Mouse (Mus musculus) limb, embryonic 10.5 days (tissue): ENCODE results near the gene Col16a1. TPM values are rescaled to one million over a fixed set of nuclear protein-coding genes. Genes with fewer than 3 reads are reported as not detected.
A peak's percentile ranks its signal among the peaks of the same experiment; 100 is the strongest.

Experiments
- DNase-seq: peaks from one replicate; pipeline ENCODE4 v3.0.0-alpha.2; 2017; ENCODE audit warnings: low spot score
- H3K27ac ChIP-seq: fragments of 300-500 bp; sonication (generic); 2 replicates; pipeline ENCODE4 v1.5.1; 2016; ENCODE audit warnings: mild to moderate bottlenecking
- H3K27me3 ChIP-seq: fragments of 300-500 bp; sonication (generic); 2 replicates; pipeline ENCODE4 v1.6.1; 2016; ENCODE audit warnings: low read depth, mild to moderate bottlenecking; ENCODE audit not compliant: poor library complexity, severe bottlenecking
- H3K36me3 ChIP-seq: fragments of 300-500 bp; sonication (generic); 2 replicates; pipeline ENCODE4 v1.6.1; 2016; ENCODE audit warnings: mild to moderate bottlenecking, moderate library complexity
- H3K4me1 ChIP-seq: fragments of 300-500 bp; sonication (generic); 2 replicates; pipeline ENCODE4 v1.6.1; 2016
- H3K4me3 ChIP-seq: fragments of 300-500 bp; sonication (generic); 2 replicates; pipeline ENCODE4 v1.5.1; 2016; ENCODE audit warnings: mild to moderate bottlenecking, moderate library complexity
- H3K9me3 ChIP-seq: fragments of 300-500 bp; sonication (generic); replicated peaks from 2 replicates; pipeline ENCODE4 v1.6.1; 2016; ENCODE audit warnings: mild to moderate bottlenecking
- WGBS: fragments of 180-500 bp; shearing (Covaris S2); methylation state at CpG from one replicate; pipeline ENCODE4 v1.1.7; 2016; 5-methylcytosine and 5-hydroxymethylcytosine counted together
- polyA plus RNA-seq: library from polyadenylated mRNA; unstranded; fragments of >200 nt; fragmentation: Nextera tagmentation; extraction: Ambion mirVana; gene quantifications from 2 replicates; pipeline ENCODE4 v1.2.1, GENCODE M21; 2016

Col16a1 gene
- polyA plus RNA-seq, 1 experiment from 2014 or later: 10.2 TPM

GRCm38 (mm10) chr4:130104584-130104983, 56.9 kb downstream of the Col16a1 start:
- WGBS: 83% methylated on average over 4 of the region's 4 CpGs
- H3K4me1 ChIP-seq: peaks cover 23% of the 10 kb centered on the region
- DNase-seq: no peak
- H3K36me3 ChIP-seq: no peaks in the 10 kb centered on the region
- H3K9me3 ChIP-seq: peaks cover 2% of the 10 kb centered on the region; the same call in 1 of the 2 replicates
- no peak overlapping the region for H3K27ac ChIP-seq
- no peak overlapping the region for H3K4me3 ChIP-seq
- H3K27me3 ChIP-seq: peaks cover 4% of the 10 kb centered on the region; the same call in 1 of the 2 replicates

- H3K4me3 ChIP-seq: peak overlapping the region; percentile 85
- 0 out of 2 replicates have a peak, but pooled peaks cover 3% of the 10 kb centered on the region for H3K27me3 ChIP-seq
- peak overlapping the region; percentile 84 for H3K27ac ChIP-seq
- H3K4me1 ChIP-seq: peaks cover 18% of the 10 kb centered on the region
- H3K9me3 ChIP-seq: peaks cover 2% of the 10 kb centered on the region; the same call in 1 of the 2 replicates
- DNase-seq: no peak
- H3K36me3 ChIP-seq: no peaks in the 10 kb centered on the region
- WGBS: 13% methylated on average over 14 of the region's 14 CpGs
Observed at GRCm38 (mm10) chr4:130107065-130107443, 59.4 kb downstream of the Col16a1 start.

- 2% methylated on average over 39 of the region's 39 CpGs for WGBS
- H3K4me1 ChIP-seq: peaks cover 18% of the 10 kb centered on the region
- DNase-seq: peak; percentile 99
- H3K27me3 ChIP-seq: no peaks in the 10 kb centered on the region
- peak overlapping the region; percentile 84 for H3K27ac ChIP-seq
- peaks cover 2% of the 10 kb centered on the region; the same call in 1 of the 2 replicates for H3K9me3 ChIP-seq
- peak overlapping the region; percentile 85 for H3K4me3 ChIP-seq
- H3K36me3 ChIP-seq: no peaks in the 10 kb centered on the region
Observed at GRCm38 (mm10) chr4:130107444-130108131, 59.9 kb downstream of the Col16a1 start.

GRCm38 (mm10) chr4:130108929-130109328, 61.3 kb downstream of the Col16a1 start:
- no peaks in the 10 kb centered on the region for H3K9me3 ChIP-seq
- 74% methylated on average over 3 of the region's 3 CpGs for WGBS
- peaks cover 18% of the 10 kb centered on the region for H3K4me1 ChIP-seq
- no peaks in the 10 kb centered on the region for H3K27me3 ChIP-seq
- H3K27ac ChIP-seq: no peak overlapping the region
- DNase-seq: no peak
- H3K4me3 ChIP-seq: peak overlapping the region; percentile 85
- peaks cover 5% of the 10 kb centered on the region; the same call in 1 of the 2 replicates for H3K36me3 ChIP-seq

GRCm38 (mm10) chr4:130109666-130110065, 62.0 kb downstream of the Col16a1 start:
- no peaks in the 10 kb centered on the region for H3K27me3 ChIP-seq
- H3K27ac ChIP-seq: no peak overlapping the region
- H3K9me3 ChIP-seq: no peaks in the 10 kb centered on the region
- peaks cover 18% of the 10 kb centered on the region for H3K4me1 ChIP-seq
- peaks cover 8% of the 10 kb centered on the region; the same call in 1 of the 2 replicates for H3K36me3 ChIP-seq
- WGBS: 93% methylated on average over 9 of the region's 9 CpGs
- no peak for DNase-seq
- H3K4me3 ChIP-seq: no peak overlapping the region

GRCm38 (mm10) chr4:130110091-130110490, 62.5 kb downstream of the Col16a1 start:
- Histone ChIP-seq H3K4me1 (peaks cover 18% of the 10 kb centered on the region), H3K27me3 (no peaks in the 10 kb centered on the region), H3K9me3 (no peaks in the 10 kb centered on the region), H3K36me3 (peaks cover 11% of the 10 kb centered on the region), H3K4me3 (no peak overlapping the region), H3K27ac (no peak overlapping the region)
- DNase-seq: no peak
- 84% methylated on average over 7 of the region's 7 CpGs for WGBS

GRCm38 (mm10) chr4:130112299-130112698, 64.7 kb downstream of the Col16a1 start:
- 89% methylated on average over 7 of the region's 7 CpGs for WGBS
- peaks cover 18% of the 10 kb centered on the region for H3K4me1 ChIP-seq

GRCm38 (mm10) chr4:130112732-130113131, 65.1 kb downstream of the Col16a1 start:
- Histone ChIP-seq H3K4me3 (no peak overlapping the region), H3K4me1 (peaks cover 18% of the 10 kb centered on the region), H3K27me3 (no peaks in the 10 kb centered on the region), H3K27ac (no peak overlapping the region), H3K36me3 (peaks cover 19% of the 10 kb centered on the region), H3K9me3 (no peaks in the 10 kb centered on the region)
- DNase-seq: no peak
- WGBS: 91% methylated on average over 1 of the region's 1 CpGs

More at GRCm38 (mm10) chr4:130112299-130112698, 64.7 kb downstream of the Col16a1 start:
- Histone ChIP-seq H3K4me3 (no peak overlapping the region), H3K27ac (no peak overlapping the region), H3K36me3 (peaks cover 17% of the 10 kb centered on the region), H3K27me3 (no peaks in the 10 kb centered on the region), H3K9me3 (no peaks in the 10 kb centered on the region)
- no peak for DNase-seq

GRCm38 (mm10) chr4:130120752-130121151, 73.1 kb downstream of the Col16a1 start:
- H3K4me1 ChIP-seq: peaks cover 6% of the 10 kb centered on the region
- WGBS: 84% methylated on average over 4 of the region's 4 CpGs
- peaks cover 56% of the 10 kb centered on the region for H3K36me3 ChIP-seq
- H3K27me3 ChIP-seq: no peaks in the 10 kb centered on the region
- H3K27ac ChIP-seq: no peak overlapping the region
- no peaks in the 10 kb centered on the region for H3K9me3 ChIP-seq
- DNase-seq: no peak
- H3K4me3 ChIP-seq: no peak overlapping the region

- no peaks in the 10 kb centered on the region for H3K27me3 ChIP-seq
- H3K4me3 ChIP-seq: no peak overlapping the region
- 83% methylated on average over 8 of the region's 8 CpGs for WGBS
- H3K36me3 ChIP-seq: peaks cover 63% of the 10 kb centered on the region
- no peak overlapping the region for H3K27ac ChIP-seq
- H3K4me1 ChIP-seq: peaks cover 13% of the 10 kb centered on the region
- H3K9me3 ChIP-seq: no peaks in the 10 kb centered on the region
- no peak for DNase-seq
Observed at GRCm38 (mm10) chr4:130121560-130121959, 73.9 kb downstream of the Col16a1 start.

- H3K9me3 ChIP-seq: no peaks in the 10 kb centered on the region
- H3K27me3 ChIP-seq: no peaks in the 10 kb centered on the region
- no peak overlapping the region for H3K27ac ChIP-seq
- no peak for DNase-seq
- 80% methylated on average over 5 of the region's 5 CpGs for WGBS
- H3K4me1 ChIP-seq: peaks cover 19% of the 10 kb centered on the region
- peaks cover 74% of the 10 kb centered on the region for H3K36me3 ChIP-seq
- no peak overlapping the region for H3K4me3 ChIP-seq
Observed at GRCm38 (mm10) chr4:130123020-130123419, 75.4 kb downstream of the Col16a1 start.

GRCm38 (mm10) chr4:130124110-130124509, 76.5 kb downstream of the Col16a1 start:
- Histone ChIP-seq H3K4me1 (peaks cover 19% of the 10 kb centered on the region), H3K27ac (no peak overlapping the region), H3K36me3 (peaks cover 80% of the 10 kb centered on the region), H3K27me3 (no peaks in the 10 kb centered on the region), H3K9me3 (no peaks in the 10 kb centered on the region), H3K4me3 (no peak overlapping the region)
- no peak for DNase-seq
- 91% methylated on average over 4 of the region's 4 CpGs for WGBS

GRCm38 (mm10) chr4:130125164-130125563, 77.5 kb downstream of the Col16a1 start:
- no peaks in the 10 kb centered on the region for H3K27me3 ChIP-seq
- no peak for DNase-seq
- WGBS: 95% methylated on average over 6 of the region's 6 CpGs
- peaks cover 80% of the 10 kb centered on the region for H3K36me3 ChIP-seq
- no peaks in the 10 kb centered on the region for H3K9me3 ChIP-seq
- peaks cover 19% of the 10 kb centered on the region for H3K4me1 ChIP-seq
- no peak overlapping the region for H3K27ac ChIP-seq
- H3K4me3 ChIP-seq: no peak overlapping the region
